Mouse (Mus musculus): Measurements from ENCODE around the gene Sp6. TPM values are rescaled to one million over a fixed set of nuclear protein-coding genes. Genes with fewer than 3 reads are reported as not detected.

Sp6 gene
- total and polyA plus RNA-seq, 3 experiments, result 10.1 to 65.5 (median 18.4) TPM

DNA sequence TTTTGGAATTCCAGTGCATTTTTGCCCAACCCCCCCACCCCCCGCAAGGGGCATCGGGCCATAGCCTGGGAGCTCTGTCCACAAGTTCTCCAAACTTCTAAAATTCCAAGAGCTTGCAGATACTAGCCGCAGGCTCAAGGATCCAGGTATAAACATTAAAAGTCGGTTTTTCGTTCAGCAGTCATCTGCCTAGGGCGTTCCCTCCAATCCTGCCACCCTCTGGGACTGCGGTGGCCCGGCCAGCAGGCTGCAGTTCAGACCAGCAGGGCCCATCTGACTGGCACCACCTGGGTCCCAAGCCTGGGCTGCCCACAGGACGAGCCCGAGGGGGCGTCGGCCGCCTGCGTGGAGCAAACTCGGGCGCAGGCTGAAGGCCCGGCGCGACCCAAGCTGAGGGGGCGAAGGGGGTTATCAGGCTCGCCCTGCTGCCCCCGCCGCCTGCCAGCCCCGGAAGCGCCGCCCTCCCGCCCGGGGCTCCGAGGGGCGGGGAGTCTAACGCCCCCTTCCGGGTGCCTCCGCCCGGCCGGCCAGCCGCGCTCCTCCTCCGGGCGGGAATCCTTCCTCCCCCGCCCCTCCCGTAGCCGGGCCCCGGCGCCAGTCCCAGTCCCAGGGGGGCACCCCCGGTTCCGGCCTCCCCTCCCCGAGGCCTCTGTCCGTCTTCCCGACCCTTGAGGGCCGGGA, 36.1 kb upstream of the Sp6 start (continued):
- TF ChIP-seq RAD21 (IDR thresholded peaks at IDR 0.05; ENCODE audit: low read depth, low read length) (no peak), ETS1 (conservative IDR thresholded peaks at IDR 0.05; ENCODE audit: low read depth, low read length) (no peak), MAZ (IDR thresholded peaks at IDR 0.05; ENCODE audit: low read depth, low read length) (peak; percentile 75; the same call in 1 of the 2 replicates), MYC (IDR thresholded peaks at IDR 0.05; ENCODE audit: low read depth, low read length) (no peak), EP300 (IDR thresholded peaks at IDR 0.05; ENCODE audit: low read length) (no peak; the same call in 1 of the 2 replicates), ZC3H11A (IDR thresholded peaks at IDR 0.05; ENCODE audit: low read depth, low read length) (no peak), JUN (IDR thresholded peaks at IDR 0.05; ENCODE audit: insufficient read depth, low read depth, low read length) (no peak), CHD1 (IDR thresholded peaks at IDR 0.05; ENCODE audit: low read depth, low read length) (0 out of 2 replicates have a peak, but pooled peaks have one; percentile 41), PAX5 (IDR thresholded peaks at IDR 0.05; ENCODE audit: low read length) (no peak), ELF1 (IDR thresholded peaks at IDR 0.05; ENCODE audit: low read depth, low read length) (peak; percentile 93), BHLHE40 (IDR thresholded peaks at IDR 0.05; ENCODE audit: low read depth, low read length) (no peak), TBP (conservative IDR thresholded peaks at IDR 0.05; ENCODE audit: low read depth, low read length) (no peak), SIN3A (IDR thresholded peaks at IDR 0.05; ENCODE audit: low read length) (no peak), MEF2A (IDR thresholded peaks at IDR 0.05; ENCODE audit: borderline replicate concordance, low read depth, low read length) (peak; percentile 32; the same call in 1 of the 2 replicates), USF2 (conservative IDR thresholded peaks at IDR 0.05; ENCODE audit: low read depth, low read length) (no peak), IRF4 (IDR thresholded peaks at IDR 0.05; ENCODE audit: low read depth, low read length) (peak; percentile 43; the same call in 1 of the 2 replicates), MAX (IDR thresholded peaks at IDR 0.05; ENCODE audit: low read length) (no peak), HCFC1 (IDR thresholded peaks at IDR 0.05; ENCODE audit: low read depth, low read length) (no peak), POLR2A (IDR thresholded peaks at IDR 0.05; ENCODE audit: low read depth, low read length) (peak; percentile 46; the same call in 1 of the 2 replicates), ZMIZ1 (IDR thresholded peaks at IDR 0.05; ENCODE audit: low read depth, low read length) (peak; percentile 95)

- H3K9ac ChIP-seq (ENCODE audit: insufficient read depth, low read depth), result peak overlapping the region; percentile 96
- DNase-seq (ENCODE audit: extremely low read depth), result peak; percentile 100
- H3K27me3 ChIP-seq (replicated peaks), result no peaks in the 10 kb centered on the region
- peak overlapping the region; percentile 65 for H3K27ac ChIP-seq (ENCODE audit: insufficient read depth, low read depth)
- dilution Hi-C loops (cut with MboI; ENCODE audit: extremely low pct_ligation_motif_present, extremely low pct_unique_long_range_greater_than_20kb, low sequenced_read_pairs), result no loop called here
- H3K4me2 ChIP-seq (ENCODE audit: insufficient read depth, low read depth, poor library complexity, severe bottlenecking), result peak overlapping the region; percentile 52
- peak overlapping the region; percentile 78 to 93 (median 91) for H3K4me3 ChIP-seq (replicated peaks in 1 of 3; ENCODE audit: low read depth in 2 of 3, low read length in 2 of 3, poor library complexity in 1 of 3)
- H3K79me2 ChIP-seq (replicated peaks; ENCODE audit: control insufficient read depth, extremely low read depth, insufficient read depth, poor library complexity, severe bottlenecking), result peaks cover 36% of the 10 kb centered on the region
- peaks cover 0 to 20% of the 10 kb centered on the region in 2 experiments for H3K36me3 ChIP-seq (replicated peaks in 1 of 2; ENCODE audit: control insufficient read depth in 1 of 2, insufficient read depth in 1 of 2, low read length in 1 of 2)
- no peaks in the 10 kb centered on the region for H3K9me3 ChIP-seq (replicated peaks; ENCODE audit: low read length)
- H3K4me1 ChIP-seq (ENCODE audit: control insufficient read depth in 1 of 2, insufficient read depth in 2 of 2), result peaks cover 26 to 63% of the 10 kb centered on the region in 2 experiments
- in situ Hi-C loops (cut with MboI; ENCODE audit: low pct_ligation_motif_present, low pct_unique_long_range_greater_than_20kb, low sequenced_read_pairs), result no loop called here
- peak; percentile 97 for TF ChIP-seq TBP (conservative IDR thresholded peaks at IDR 0.05; ENCODE audit: low read depth, low read length)
- peak; percentile 71 for TF ChIP-seq MAX (IDR thresholded peaks at IDR 0.05; ENCODE audit: low read length)
- TF ChIP-seq HCFC1 (IDR thresholded peaks at IDR 0.05; ENCODE audit: low read depth, low read length), result peak; percentile 81
- TF ChIP-seq MYC (IDR thresholded peaks at IDR 0.05; ENCODE audit: low read depth, low read length), result peak; percentile 80
- no peak for TF ChIP-seq JUN (IDR thresholded peaks at IDR 0.05; ENCODE audit: insufficient read depth, low read depth, low read length)
- TF ChIP-seq ETS1 (conservative IDR thresholded peaks at IDR 0.05; ENCODE audit: low read depth, low read length), result 0 out of 2 replicates have a peak, but pooled peaks have one; percentile 20
- TF ChIP-seq ZKSCAN1 (IDR thresholded peaks at IDR 0.05; ENCODE audit: borderline replicate concordance, low read depth, low read length), result no peak
- peak; percentile 87 for TF ChIP-seq POLR2A (IDR thresholded peaks at IDR 0.05; ENCODE audit: low read depth, low read length)
- peak; percentile 93 for TF ChIP-seq ELF1 (IDR thresholded peaks at IDR 0.05; ENCODE audit: low read depth, low read length)
- TF ChIP-seq POLR2AphosphoS2 (IDR thresholded peaks at IDR 0.05; ENCODE audit: low read depth, low read length), result peak; percentile 89; the same call in 1 of the 2 replicates
- peak; percentile 87; the same call in 1 of the 2 replicates for TF ChIP-seq TCF12 (IDR thresholded peaks at IDR 0.05; ENCODE audit: low read depth, low read length)
- no peak for TF ChIP-seq ZC3H11A (IDR thresholded peaks at IDR 0.05; ENCODE audit: low read depth, low read length)
- 0 out of 2 replicates have a peak, but pooled peaks have one; percentile 33 for TF ChIP-seq RCOR1 (conservative IDR thresholded peaks at IDR 0.05; ENCODE audit: low read depth, low read length)
- peak; percentile 62; the same call in 1 of the 2 replicates for TF ChIP-seq IRF4 (IDR thresholded peaks at IDR 0.05; ENCODE audit: low read depth, low read length)
- no peak for TF ChIP-seq USF1 (IDR thresholded peaks at IDR 0.05; ENCODE audit: low read depth, low read length)
- no peak for TF ChIP-seq CHD1 (IDR thresholded peaks at IDR 0.05; ENCODE audit: low read depth, low read length)
- TF ChIP-seq MXI1 (IDR thresholded peaks at IDR 0.05; ENCODE audit: low read depth, low read length), result peak; percentile 88
- TF ChIP-seq E2F4 (IDR thresholded peaks at IDR 0.05; ENCODE audit: insufficient replicate concordance, low read depth, low read length), result peak; percentile 85; the same call in 1 of the 2 replicates
- peak; percentile 51; the same call in 1 of the 2 replicates for TF ChIP-seq MEF2A (IDR thresholded peaks at IDR 0.05; ENCODE audit: borderline replicate concordance, low read depth, low read length)
- TF ChIP-seq NRF1 (IDR thresholded peaks at IDR 0.05; ENCODE audit: low read depth, low read length), result peak; percentile 62
- 0 out of 2 replicates have a peak, but pooled peaks have one; percentile 3 for TF ChIP-seq MAFK (IDR thresholded peaks at IDR 0.05; ENCODE audit: insufficient replicate concordance, low read length)
- TF ChIP-seq KAT2A (IDR thresholded peaks at IDR 0.05; ENCODE audit: insufficient replicate concordance, low read length), result peak; percentile 96
These were observed 35.4 kb upstream of the Sp6 start for GRCm38 (mm10) chr11:96977606-96978400.
